Mouse (Mus musculus) MEL (cell line): ENCODE measurements around the gene Swsap1.
A peak's percentile ranks its signal among the peaks of the same experiment; 100 is the strongest.

ENCODE experiments used
- CTCF ChIP-seq, 3 experiments: IDR thresholded peaks in 2 of 3; conservative IDR thresholded peaks in 1 of 3; 2 replicates each; pipeline ENCODE4 v1.5.1; 2011 to 2012; ENCODE audit warnings: low read length in 3 of 3, low read depth in 2 of 3, mild to moderate bottlenecking in 2 of 3, improper control_type of control experiment in 1 of 3, inconsistent platforms in 1 of 3, mixed read lengths in 1 of 3, moderate library complexity in 1 of 3; ENCODE audit not compliant: control insufficient read depth in 1 of 3, insufficient read depth in 1 of 3, poor library complexity in 1 of 3, severe bottlenecking in 1 of 3
- E2F4 ChIP-seq: IDR thresholded peaks from 2 replicates; pipeline ENCODE4 v1.6.1; 2011; ENCODE audit warnings: low read depth, low read length, improper control_type of control experiment, borderline replicate concordance
- EP300 ChIP-seq, 2 experiments: IDR thresholded peaks; 2 replicates each; pipeline ENCODE4 v1.6.1; 2011; ENCODE audit warnings: improper control_type of control experiment in 2 of 2, low read length in 2 of 2, low read depth in 1 of 2, mild to moderate bottlenecking in 1 of 2
- ETS1 ChIP-seq: IDR thresholded peaks from 2 replicates; pipeline ENCODE4 v1.6.1; 2012; ENCODE audit warnings: low read depth, mild to moderate bottlenecking, inconsistent platforms, low read length, improper control_type of control experiment, moderate library complexity
- GATA1 ChIP-seq: IDR thresholded peaks from 2 replicates; pipeline ENCODE4 v1.6.1; 2011; ENCODE audit warnings: low read depth, low read length, improper control_type of control experiment
- MEF2A ChIP-seq: IDR thresholded peaks from 2 replicates; pipeline ENCODE4 v1.6.1; 2014; ENCODE audit warnings: low read depth, mild to moderate bottlenecking, inconsistent platforms, low read length, improper control_type of control experiment; ENCODE audit not compliant: poor library complexity, insufficient replicate concordance, severe bottlenecking; ENCODE audit errors: extremely low read depth
- MYC ChIP-seq: IDR thresholded peaks from 2 replicates; pipeline ENCODE4 v1.6.1; 2011; ENCODE audit warnings: low read depth, mild to moderate bottlenecking, low read length, improper control_type of control experiment, moderate library complexity
- NRF1 ChIP-seq: IDR thresholded peaks from 2 replicates; pipeline ENCODE4 v1.6.1; 2014; ENCODE audit warnings: low read depth, mild to moderate bottlenecking, inconsistent platforms, low read length, improper control_type of control experiment, moderate library complexity; ENCODE audit not compliant: poor library complexity, insufficient read depth, severe bottlenecking
- POLR2A ChIP-seq, 2 experiments: IDR thresholded peaks; 2 replicates each; pipeline ENCODE4 v1.6.1; 2011 to 2012; ENCODE audit warnings: low read length in 2 of 2, mild to moderate bottlenecking in 2 of 2, control low read depth in 1 of 2, improper control_type of control experiment in 1 of 2, low read depth in 1 of 2, moderate library complexity in 1 of 2; ENCODE audit not compliant: control insufficient read depth in 1 of 2, insufficient read depth in 1 of 2, poor library complexity in 1 of 2
- RAD21 ChIP-seq: IDR thresholded peaks from 2 replicates; pipeline ENCODE4 v1.6.1; 2011; ENCODE audit warnings: mild to moderate bottlenecking, low read depth, low read length, improper control_type of control experiment
- TBP ChIP-seq: IDR thresholded peaks from 2 replicates; pipeline ENCODE4 v1.8.0; 2011; ENCODE audit warnings: low read depth, low read length, improper control_type of control experiment
- TCF12 ChIP-seq: IDR thresholded peaks from 2 replicates; pipeline ENCODE4 v1.6.1; 2014; ENCODE audit warnings: low read depth, mild to moderate bottlenecking, inconsistent platforms, low read length, improper control_type of control experiment, moderate library complexity
- ZC3H11A ChIP-seq: IDR thresholded peaks from 2 replicates; pipeline ENCODE4 v1.6.1; 2012; ENCODE audit warnings: low read depth, mild to moderate bottlenecking, inconsistent platforms, low read length, improper control_type of control experiment

DNA sequence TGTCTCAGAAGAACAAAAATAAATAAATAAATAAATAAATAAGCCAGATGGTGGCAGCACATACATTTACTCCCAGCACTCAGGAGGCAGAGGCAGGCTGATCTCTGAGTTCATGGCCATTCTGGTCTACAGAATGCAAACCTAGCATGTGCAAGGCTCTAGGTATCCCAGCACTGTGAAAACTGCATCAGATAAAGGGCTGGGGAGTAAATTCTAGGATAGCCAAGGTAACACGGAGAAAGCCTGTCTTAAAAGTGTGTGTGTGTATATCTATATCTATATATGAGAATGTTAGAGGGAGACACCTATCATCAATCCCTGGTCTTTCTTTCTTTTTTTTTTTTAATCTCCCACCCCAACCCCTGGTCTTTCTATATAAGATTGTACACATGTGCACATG is 30.0 kb upstream of the Swsap1 start:
- TF ChIP-seq ETS1 (no peak), GATA1 (0 out of 2 replicates have a peak, but pooled peaks have one; percentile 8), POLR2A (IDR thresholded peaks at IDR 0.05; ENCODE audit: control insufficient read depth in 1 of 2, insufficient read depth in 1 of 2, low read depth in 1 of 2, low read length in 2 of 2, poor library complexity in 1 of 2) (no peak), CTCF (IDR thresholded peaks at IDR 0.05 in 2 of 3, conservative IDR thresholded peaks at IDR 0.05 in 1 of 3; ENCODE audit: control insufficient read depth in 1 of 3, insufficient read depth in 1 of 3, low read depth in 2 of 3, low read length in 3 of 3, poor library complexity in 1 of 3, severe bottlenecking in 1 of 3) (no peak; a peak in 1 of 6 replicates), NRF1 (no peak), ZC3H11A (peak; percentile 20; the same call in 1 of the 2 replicates), MYC (peak; percentile 32; the same call in 1 of the 2 replicates), E2F4 (0 out of 2 replicates have a peak, but pooled peaks have one; percentile 52), TCF12 (0 out of 2 replicates have a peak, but pooled peaks have one; percentile 6), EP300 (IDR thresholded peaks at IDR 0.05; ENCODE audit: low read depth in 1 of 2, low read length in 2 of 2) (no peak), MEF2A (no peak), RAD21 (no peak; the same call in 1 of the 2 replicates), TBP (no peak)
